Mouse (Mus musculus): ENCODE measurements around the gene Ndc80.
"Not testable (repeated sequence)": the region's sequence is repeated elsewhere in the genome, so short reads cannot be mapped to it uniquely, and the experiment has no call there.

Ndc80 gene

DNA sequence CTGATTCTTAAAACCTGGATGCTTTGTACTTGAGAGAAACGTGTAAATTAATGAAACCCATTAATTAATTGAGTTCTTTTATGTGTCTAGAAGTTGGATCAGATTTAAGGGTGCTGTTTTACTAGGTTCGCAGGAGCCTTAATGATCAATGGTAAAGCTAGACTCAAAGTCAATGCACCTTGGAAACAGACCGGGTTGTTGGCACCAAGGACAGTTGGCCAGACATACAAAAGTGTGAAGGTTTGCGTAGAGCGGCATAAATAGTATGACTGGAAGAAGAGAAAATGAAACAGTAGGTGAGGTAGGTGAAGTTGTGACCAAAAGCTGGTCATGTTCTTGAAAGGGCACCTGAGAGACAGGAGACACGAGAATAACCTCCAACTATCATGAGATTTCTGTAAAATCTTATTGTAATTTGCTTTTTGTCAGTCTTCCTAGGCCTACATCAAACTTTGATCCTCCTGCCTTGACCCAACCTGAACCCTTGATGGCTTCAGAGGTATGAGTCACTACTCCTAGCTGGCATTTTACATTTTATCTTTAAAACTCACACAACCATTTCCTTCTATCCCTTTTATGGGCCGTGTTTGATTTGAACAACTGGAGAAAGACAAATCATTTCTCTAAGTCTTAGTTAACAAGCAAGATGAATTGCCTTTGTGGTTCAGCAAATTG lies 50.2 kb downstream of the Ndc80 start:
- no peak for DNase-seq

DNA sequence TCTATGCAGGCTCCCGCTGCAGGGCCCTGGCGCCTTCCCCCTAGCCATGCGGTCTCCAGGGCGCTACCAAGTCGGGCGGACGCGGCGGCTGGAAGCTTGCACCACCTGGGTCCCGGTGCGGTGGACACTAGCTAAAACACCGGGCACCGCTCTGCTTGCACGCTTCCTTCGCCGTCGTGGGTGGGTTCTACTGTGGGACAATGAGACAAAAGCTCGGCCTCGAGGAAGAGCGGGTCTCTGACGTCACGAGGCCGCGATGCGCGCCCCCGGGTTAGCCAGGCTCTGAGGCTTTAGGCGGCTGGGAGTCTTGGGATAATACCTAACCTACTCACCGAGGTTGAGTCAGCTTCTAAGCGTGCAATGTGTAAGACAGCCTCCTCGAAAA lies 51.0 kb downstream of the Ndc80 start:
- peak; percentile 66 for DNase-seq

- DNase-seq = peak; percentile 96
Observed at GRCm38 (mm10) chr17:71474762-71475704, 51.6 kb downstream of the Ndc80 start, which contains the start of gene Smchd1. Gene Smchd1 (minus strand): TSS chr17:71475343.

DNA sequence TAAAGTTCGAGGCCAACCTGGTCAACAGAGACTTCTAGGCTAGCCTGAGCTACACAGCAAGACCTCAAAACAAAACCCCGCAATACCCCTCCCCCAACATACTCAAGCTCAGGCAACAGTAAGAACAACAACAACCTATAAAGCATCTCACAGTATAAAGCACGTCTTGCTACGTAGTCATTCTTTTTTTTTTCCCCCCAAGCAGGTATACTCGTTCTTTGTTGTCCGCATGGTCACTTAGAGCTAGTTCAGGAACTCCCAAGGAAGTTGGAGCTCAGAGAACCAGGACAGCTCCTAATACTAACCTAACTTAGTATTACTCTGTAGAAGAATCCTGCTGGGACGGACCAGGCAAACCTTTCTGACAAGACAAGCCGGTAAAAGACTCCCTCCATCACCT lies 52.5 kb downstream of the Ndc80 start:
- no peak for DNase-seq

DNA sequence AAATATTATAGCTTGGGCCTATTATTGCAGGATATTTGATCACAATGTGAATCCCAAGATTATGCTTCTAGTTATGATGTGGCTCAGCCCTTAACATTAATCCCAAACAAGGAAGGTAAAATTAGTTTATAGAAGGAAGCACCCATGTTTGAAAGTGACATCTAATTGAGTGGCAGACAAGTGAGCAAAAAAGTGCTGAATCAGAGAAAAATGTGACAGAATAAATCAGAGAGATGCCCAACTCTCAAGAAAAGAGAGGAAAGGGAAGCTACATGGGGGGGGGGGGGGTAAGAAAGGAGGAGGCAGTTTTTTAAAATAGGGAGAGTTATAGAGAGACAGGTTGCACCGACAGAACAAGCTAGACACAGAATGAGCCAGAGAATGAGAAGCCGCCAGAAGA lies 55.4 kb downstream of the Ndc80 start:
- DNase-seq = no peak

DNA sequence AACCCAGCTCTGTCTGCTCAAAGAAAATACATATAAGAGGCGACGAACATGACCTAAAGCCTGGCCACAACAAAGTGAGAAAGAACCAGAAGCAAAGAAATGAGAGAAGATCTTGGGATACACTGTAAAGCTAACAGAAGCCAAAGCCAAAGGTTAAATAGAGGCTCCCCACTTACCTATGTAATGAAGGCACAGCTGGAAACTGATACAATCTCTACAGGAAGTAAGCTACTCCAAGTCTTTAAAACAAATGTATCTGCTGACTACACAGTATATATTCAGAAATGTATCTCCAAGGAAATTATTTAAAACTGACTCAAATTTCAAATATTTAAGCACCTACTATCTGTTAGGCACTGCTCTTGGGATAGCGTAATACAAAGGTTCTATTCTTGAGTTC lies 66.3 kb downstream of the Ndc80 start:
- no peak for DNase-seq

GRCm38 (mm10) chr17:71459818-71460217 lies 66.8 kb downstream of the Ndc80 start, which contains the start of gene Gm4707:
Gene Gm4707 (minus strand): TSS chr17:71459918.
- DNase-seq = no peak

- not testable (repeated sequence) for DNase-seq
Observed at GRCm38 (mm10) chr17:71457361-71457760, 69.3 kb downstream of the Ndc80 start.
